Mouse (Mus musculus): ENCODE data around the gene Pex1. TPM values are rescaled to one million over a fixed set of nuclear protein-coding genes. Genes with fewer than 3 reads are reported as not detected.
A peak's percentile ranks its signal among the peaks of the same experiment; 100 is the strongest.
"Not testable (repeated sequence)": the region's sequence is repeated elsewhere in the genome, so short reads cannot be mapped to it uniquely, and the experiment has no call there.

Gene Pex1
- polyA plus RNA-seq, 1 experiment from 2014 or later: 24.4 TPM

- H3K9me3 ChIP-seq (replicated peaks): no peaks in the 10 kb centered on the region
- H3K27ac ChIP-seq: no peak overlapping the region
- no peak for ATAC-seq
- WGBS: 18% methylated on average over 6 of the region's 6 CpGs
- peaks cover 13% of the 10 kb centered on the region for H3K4me1 ChIP-seq
- H3K9ac ChIP-seq: peak overlapping the region; percentile 87
- H3K4me3 ChIP-seq: peak overlapping the region; percentile 90
- H3K36me3 ChIP-seq (ENCODE audit: poor library complexity, severe bottlenecking): peaks cover 25% of the 10 kb centered on the region
- H3K27me3 ChIP-seq: no peaks in the 10 kb centered on the region
- peak overlapping the region; percentile 67 for H3K4me2 ChIP-seq
Measured at GRCm38 (mm10) chr5:3646539-3646938, 50.7 kb downstream of the Pex1 start.

GRCm38 (mm10) chr5:3646991-3647707 lies 51.3 kb downstream of the Pex1 start:
- peaks cover 13% of the 10 kb centered on the region for H3K4me1 ChIP-seq
- peak overlapping the region; percentile 67 for H3K4me2 ChIP-seq
- H3K9ac ChIP-seq: peak overlapping the region; percentile 87
- H3K36me3 ChIP-seq (ENCODE audit: poor library complexity, severe bottlenecking): peaks cover 19% of the 10 kb centered on the region
- H3K27ac ChIP-seq: peak overlapping the region; percentile 91
- peak; percentile 60 for ATAC-seq
- H3K9me3 ChIP-seq (replicated peaks): no peaks in the 10 kb centered on the region
- peak overlapping the region; percentile 90 for H3K4me3 ChIP-seq
- H3K27me3 ChIP-seq: no peaks in the 10 kb centered on the region
- WGBS: under 1% methylated on average over 41 of the region's 60 CpGs

- Histone ChIP-seq H3K9me3 (replicated peaks) (no peaks in the 10 kb centered on the region), H3K36me3 (ENCODE audit: poor library complexity, severe bottlenecking) (peaks cover 17% of the 10 kb centered on the region), H3K4me1 (peaks cover 13% of the 10 kb centered on the region), H3K4me3 (peak overlapping the region; percentile 90), H3K4me2 (peak overlapping the region; percentile 67), H3K27me3 (no peaks in the 10 kb centered on the region), H3K9ac (peak overlapping the region; percentile 87), H3K27ac (peak overlapping the region; percentile 91)
- ATAC-seq: peak; percentile 97
- WGBS: 0% methylated on average over 26 of the region's 46 CpGs
Measured at GRCm38 (mm10) chr5:3647708-3648121, 51.8 kb downstream of the Pex1 start.

GRCm38 (mm10) chr5:3648206-3648848 lies 52.5 kb downstream of the Pex1 start:
- 57% methylated on average over 4 of the region's 4 CpGs for WGBS
- H3K36me3 ChIP-seq (ENCODE audit: poor library complexity, severe bottlenecking): peaks cover 13% of the 10 kb centered on the region
- H3K9me3 ChIP-seq (replicated peaks): no peaks in the 10 kb centered on the region
- no peaks in the 10 kb centered on the region for H3K27me3 ChIP-seq
- ATAC-seq: peak; percentile 50
- peak overlapping the region; percentile 90 for H3K4me3 ChIP-seq
- H3K27ac ChIP-seq: no peak overlapping the region
- H3K4me2 ChIP-seq: peak overlapping the region; percentile 28; the same call in 1 of the 2 replicates
- no peak overlapping the region for H3K9ac ChIP-seq
- H3K4me1 ChIP-seq: peaks cover 13% of the 10 kb centered on the region

- no peaks in the 10 kb centered on the region for H3K27me3 ChIP-seq
- 75% methylated on average over 4 of the region's 4 CpGs for WGBS
- H3K4me1 ChIP-seq: peaks cover 13% of the 10 kb centered on the region
- H3K4me2 ChIP-seq: no peak overlapping the region
- H3K27ac ChIP-seq: no peak overlapping the region
- no peak for ATAC-seq
- peaks cover 9% of the 10 kb centered on the region for H3K36me3 ChIP-seq (ENCODE audit: poor library complexity, severe bottlenecking)
- no peak overlapping the region for H3K9ac ChIP-seq
- H3K9me3 ChIP-seq (replicated peaks): no peaks in the 10 kb centered on the region
- no peak overlapping the region for H3K4me3 ChIP-seq
Measured at GRCm38 (mm10) chr5:3648849-3649210, 53.0 kb downstream of the Pex1 start.

GRCm38 (mm10) chr5:3650881-3651280 lies 55.0 kb downstream of the Pex1 start, which contains the start of gene Tmbim7:
Gene Tmbim7, plus strand, starts transcription at chr5:3651181.
- H3K27me3 ChIP-seq: no peaks in the 10 kb centered on the region
- 63% methylated on average over 6 of the region's 6 CpGs for WGBS

GRCm38 (mm10) chr5:3651621-3652020 lies 55.8 kb downstream of the Pex1 start:
- Histone ChIP-seq H3K27me3 (no peaks in the 10 kb centered on the region), H3K27ac (no peak overlapping the region), H3K9me3 (replicated peaks) (no peaks in the 10 kb centered on the region), H3K36me3 (ENCODE audit: poor library complexity, severe bottlenecking) (no peaks in the 10 kb centered on the region), H3K4me2 (no peak overlapping the region), H3K4me1 (peaks cover 1% of the 10 kb centered on the region), H3K4me3 (no peak overlapping the region), H3K9ac (no peak overlapping the region)
- 87% methylated on average over 5 of the region's 5 CpGs for WGBS
- no peak for ATAC-seq

More at GRCm38 (mm10) chr5:3650881-3651280, 55.0 kb downstream of the Pex1 start, which contains the start of gene Tmbim7:
- H3K4me2 ChIP-seq: no peak within 1 kb of the TSS
- ATAC-seq: no peak
- no peak within 1 kb of the TSS for H3K27ac ChIP-seq
- no peak within 1 kb of the TSS for H3K4me3 ChIP-seq
- H3K9ac ChIP-seq: no peak within 1 kb of the TSS
- no peaks in the 10 kb centered on the region for H3K9me3 ChIP-seq (replicated peaks)
- H3K4me1 ChIP-seq: peaks cover 7% of the 10 kb centered on the region
- H3K36me3 ChIP-seq (ENCODE audit: poor library complexity, severe bottlenecking): no peaks in the 10 kb centered on the region

GRCm38 (mm10) chr5:3652903-3653575 lies 57.2 kb downstream of the Pex1 start:
- not testable (repeated sequence) for H3K4me1 ChIP-seq; H3K36me3 ChIP-seq (ENCODE audit: poor library complexity, severe bottlenecking); H3K27ac ChIP-seq; H3K27me3 ChIP-seq; H3K4me3 ChIP-seq; H3K9me3 ChIP-seq (replicated peaks); H3K4me2 ChIP-seq; ATAC-seq; H3K9ac ChIP-seq
- WGBS: 93% methylated on average over 19 of the region's 25 CpGs

GRCm38 (mm10) chr5:3653801-3654200 lies 57.9 kb downstream of the Pex1 start:
- 92% methylated on average over 4 of the region's 4 CpGs for WGBS
- H3K4me2 ChIP-seq: no peak overlapping the region
- ATAC-seq: no peak
- H3K9ac ChIP-seq: no peak overlapping the region
- no peak overlapping the region for H3K27ac ChIP-seq
- no peaks in the 10 kb centered on the region for H3K27me3 ChIP-seq
- no peaks in the 10 kb centered on the region; the same call in 1 of the 2 replicates for H3K9me3 ChIP-seq (replicated peaks)
- no peaks in the 10 kb centered on the region for H3K4me1 ChIP-seq
- H3K4me3 ChIP-seq: no peak overlapping the region
- no peaks in the 10 kb centered on the region for H3K36me3 ChIP-seq (ENCODE audit: poor library complexity, severe bottlenecking)

- H3K4me1 ChIP-seq: no peaks in the 10 kb centered on the region
- H3K4me2 ChIP-seq: no peak within 1 kb of the TSS
- H3K9ac ChIP-seq: no peak within 1 kb of the TSS
- 75% methylated on average over 5 of the region's 5 CpGs for WGBS
- no peak for ATAC-seq
- H3K27ac ChIP-seq: no peak within 1 kb of the TSS
- H3K9me3 ChIP-seq (replicated peaks): no peaks in the 10 kb centered on the region; the same call in 1 of the 2 replicates
- H3K36me3 ChIP-seq (ENCODE audit: poor library complexity, severe bottlenecking): no peaks in the 10 kb centered on the region
- no peaks in the 10 kb centered on the region for H3K27me3 ChIP-seq
- H3K4me3 ChIP-seq: no peak within 1 kb of the TSS
Measured at GRCm38 (mm10) chr5:3657085-3657484, 61.2 kb downstream of the Pex1 start, which contains the start of gene Gatad1. Gene Gatad1, minus strand, starts transcription at chr5:3657185.

GRCm38 (mm10) chr5:3665225-3665624 lies 69.4 kb downstream of the Pex1 start:
- WGBS: 89% methylated on average over 2 of the region's 2 CpGs
- no peaks in the 10 kb centered on the region for H3K9me3 ChIP-seq (replicated peaks)
- no peaks in the 10 kb centered on the region for H3K36me3 ChIP-seq (ENCODE audit: poor library complexity, severe bottlenecking)
- no peaks in the 10 kb centered on the region for H3K4me1 ChIP-seq
- no peak for ATAC-seq
- H3K4me2 ChIP-seq: no peak overlapping the region
- no peak overlapping the region for H3K9ac ChIP-seq
- H3K4me3 ChIP-seq: no peak overlapping the region
- H3K27ac ChIP-seq: no peak overlapping the region
- no peaks in the 10 kb centered on the region for H3K27me3 ChIP-seq

GRCm38 (mm10) chr5:3666585-3666984 lies 70.7 kb downstream of the Pex1 start:
- Histone ChIP-seq H3K36me3 (ENCODE audit: poor library complexity, severe bottlenecking) (no peaks in the 10 kb centered on the region), H3K4me2 (no peak overlapping the region), H3K4me1 (no peaks in the 10 kb centered on the region), H3K4me3 (no peak overlapping the region), H3K27me3 (no peaks in the 10 kb centered on the region), H3K9me3 (replicated peaks) (no peaks in the 10 kb centered on the region), H3K9ac (no peak overlapping the region), H3K27ac (no peak overlapping the region)
- 92% methylated on average over 12 of the region's 12 CpGs for WGBS
- no peak for ATAC-seq

Measured in forebrain, embryonic 13.5 days (tissue).